Mouse (Mus musculus): ENCODE measurements around the gene Adgrb3.
A peak's percentile ranks its signal among the peaks of the same experiment; 100 is the strongest.

The Adgrb3 gene

GRCm38 (mm10) chr1:25828971-25829920, at the start of gene Adgrb3:
TSS of gene Adgrb3 (minus strand) at chr1:25829707.
- DNase-seq (ENCODE audit: low spot score), result peak; percentile 62

GRCm38 (mm10) chr1:25877526-25877925, 48.0 kb upstream of the Adgrb3 start:
- DNase-seq (ENCODE audit: low spot score), result no peak

GRCm38 (mm10) chr1:25857473-25857872, 28.0 kb upstream of the Adgrb3 start:
- no peak for DNase-seq (ENCODE audit: low spot score)

GRCm38 (mm10) chr1:25854451-25854978, 25.0 kb upstream of the Adgrb3 start:
- peak; percentile 75 for DNase-seq (ENCODE audit: low spot score)

- DNase-seq (ENCODE audit: low spot score), result no peak
Observed at GRCm38 (mm10) chr1:25832260-25832659, 2.8 kb upstream of the Adgrb3 start.

- DNase-seq (ENCODE audit: low spot score), result peak; percentile 45
Observed at GRCm38 (mm10) chr1:25831521-25831900, 2.0 kb upstream of the Adgrb3 start.

GRCm38 (mm10) chr1:25830757-25831520, 1.4 kb upstream of the Adgrb3 start:
- DNase-seq (ENCODE audit: low spot score), result peak; percentile 48

- DNase-seq (ENCODE audit: low spot score), result peak; percentile 83
Observed at GRCm38 (mm10) chr1:25829921-25830751, 629 bp upstream of the Adgrb3 start.

- DNase-seq (ENCODE audit: low spot score), result peak; percentile 13
Observed at GRCm38 (mm10) chr1:25828071-25828755, 1.3 kb downstream of the Adgrb3 start.

- DNase-seq (ENCODE audit: low spot score), result peak; percentile 27
Observed at GRCm38 (mm10) chr1:25827436-25827835, 2.1 kb downstream of the Adgrb3 start.

- peak; percentile 78 for DNase-seq (ENCODE audit: low spot score)
Observed at GRCm38 (mm10) chr1:25826771-25827170, 2.7 kb downstream of the Adgrb3 start.

GRCm38 (mm10) chr1:25824626-25825025, 4.9 kb downstream of the Adgrb3 start:
- no peak for DNase-seq (ENCODE audit: low spot score)

- no peak for DNase-seq (ENCODE audit: low spot score)
Observed at GRCm38 (mm10) chr1:25823961-25824360, 5.5 kb downstream of the Adgrb3 start.

GRCm38 (mm10) chr1:25815491-25815890, 14.0 kb downstream of the Adgrb3 start:
- no peak for DNase-seq (ENCODE audit: low spot score)

- no peak for DNase-seq (ENCODE audit: low spot score)
Observed at GRCm38 (mm10) chr1:25778784-25779183, 50.7 kb downstream of the Adgrb3 start.

- DNase-seq (ENCODE audit: low spot score), result no peak
Observed at GRCm38 (mm10) chr1:25777459-25777858, 52.0 kb downstream of the Adgrb3 start.

- no peak for DNase-seq (ENCODE audit: low spot score)
Observed at GRCm38 (mm10) chr1:25775440-25776130, 53.9 kb downstream of the Adgrb3 start.

- DNase-seq (ENCODE audit: low spot score), result no peak
Observed at GRCm38 (mm10) chr1:25768958-25769357, 60.5 kb downstream of the Adgrb3 start.

- DNase-seq (ENCODE audit: low spot score), result no peak
Observed at GRCm38 (mm10) chr1:25755265-25755664, 74.2 kb downstream of the Adgrb3 start.

- DNase-seq (ENCODE audit: low spot score), result no peak
Observed at GRCm38 (mm10) chr1:25754528-25754927, 75.0 kb downstream of the Adgrb3 start.
